Mouse (Mus musculus) kidney, postnatal 4 days (tissue): Measurements from ENCODE around the gene Mfrp.

Experiments used
- DNase-seq, 2 experiments: peaks; one replicate each; pipeline ENCODE4 v3.0.0; 2021; ENCODE audit warnings: mixed read lengths in 2 of 2

The Mfrp gene

GRCm38 (mm10) chr9:44130581-44131275 lies 29.2 kb downstream of the Mfrp start:
- DNase-seq, result peak; percentile 73 to 81

- peak in 1 of 2 experiments; percentile 53 for DNase-seq
Measured at GRCm38 (mm10) chr9:44131276-44131590, 29.7 kb downstream of the Mfrp start.

GRCm38 (mm10) chr9:44132200-44132599 lies 30.7 kb downstream of the Mfrp start:
- no peak for DNase-seq

- DNase-seq, result no peak
Measured at GRCm38 (mm10) chr9:44133287-44133686, 31.8 kb downstream of the Mfrp start.

DNA sequence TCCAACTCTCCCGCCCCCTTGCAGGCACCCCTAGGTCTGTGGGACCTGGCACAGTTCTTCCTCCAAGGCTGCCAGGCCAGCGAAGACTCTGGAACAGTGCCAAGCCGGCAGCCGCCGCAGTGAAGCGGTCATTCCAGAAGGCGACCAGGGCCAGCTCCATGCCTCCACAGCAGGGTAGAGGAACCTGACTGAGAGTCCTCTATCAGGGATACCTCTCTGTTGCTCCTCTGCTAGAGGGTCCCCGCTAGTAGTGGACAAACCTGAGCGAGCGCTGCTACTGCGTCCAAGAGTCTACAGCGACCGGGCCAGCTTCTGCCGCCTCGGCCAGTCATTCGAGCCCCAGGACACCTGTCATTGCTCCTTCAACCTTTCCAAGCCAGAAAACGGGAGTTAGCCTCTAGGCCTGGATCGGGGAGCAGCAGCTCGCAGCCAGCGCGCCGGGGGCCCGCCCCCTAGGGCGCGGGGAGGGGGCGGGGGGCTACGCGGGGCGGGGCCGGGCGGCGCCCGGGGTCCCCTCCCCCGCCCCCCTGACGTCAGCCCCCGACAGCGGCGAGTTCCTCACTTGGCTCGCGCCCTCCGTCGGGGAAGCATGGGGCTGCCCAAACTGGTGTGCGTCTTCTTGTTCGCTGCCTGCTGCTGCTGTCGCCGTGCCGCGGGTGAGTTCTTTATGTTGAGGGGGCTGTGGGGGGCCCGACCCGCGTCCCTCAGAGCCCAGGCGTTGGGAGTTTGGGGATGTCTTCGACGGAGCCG lies 32.7 kb downstream of the Mfrp start, which contains the start of gene Mcam:
Gene Mcam, plus strand, starts transcription at position 369 of the 750 bp plus-strand sequence.
- DNase-seq, result peak; percentile 83 to 89

- DNase-seq, result peak; percentile 76 to 80
Measured at GRCm38 (mm10) chr9:44134851-44135730, 33.6 kb downstream of the Mfrp start.

DNA sequence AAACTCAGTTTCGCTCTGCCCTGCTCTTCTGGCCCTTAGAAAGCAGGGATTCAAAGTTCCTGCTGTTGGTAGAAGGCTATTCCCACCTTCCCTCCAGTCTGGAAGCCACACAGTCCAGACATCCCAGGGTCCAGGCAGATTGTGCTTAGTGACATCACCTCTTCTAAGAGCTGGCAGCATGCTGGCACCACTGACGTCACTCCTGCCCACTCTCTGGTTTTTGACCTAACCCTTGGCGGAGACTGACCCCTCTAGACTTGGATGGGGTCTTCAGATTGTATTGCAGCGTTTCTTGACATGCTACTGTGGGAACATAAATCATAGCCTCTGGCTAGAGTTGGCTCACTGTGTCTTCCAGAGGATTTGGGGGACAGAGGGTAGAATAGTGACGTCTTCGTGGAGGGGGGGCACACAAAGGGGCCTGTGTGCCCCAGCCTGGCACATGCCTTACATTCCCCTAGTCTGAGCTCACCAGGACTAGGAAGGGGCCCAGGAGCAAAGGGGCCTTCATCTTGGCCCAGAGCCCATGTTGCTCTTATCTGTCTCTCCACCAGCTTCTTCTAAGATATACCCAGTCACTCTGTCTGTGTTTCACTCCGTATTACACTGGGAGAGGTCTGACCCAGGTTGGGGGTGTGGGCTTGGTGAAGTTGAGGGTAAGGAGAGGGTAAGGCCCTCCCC lies 34.3 kb downstream of the Mfrp start:
- peak in 1 of 2 experiments; percentile 29 for DNase-seq

DNA sequence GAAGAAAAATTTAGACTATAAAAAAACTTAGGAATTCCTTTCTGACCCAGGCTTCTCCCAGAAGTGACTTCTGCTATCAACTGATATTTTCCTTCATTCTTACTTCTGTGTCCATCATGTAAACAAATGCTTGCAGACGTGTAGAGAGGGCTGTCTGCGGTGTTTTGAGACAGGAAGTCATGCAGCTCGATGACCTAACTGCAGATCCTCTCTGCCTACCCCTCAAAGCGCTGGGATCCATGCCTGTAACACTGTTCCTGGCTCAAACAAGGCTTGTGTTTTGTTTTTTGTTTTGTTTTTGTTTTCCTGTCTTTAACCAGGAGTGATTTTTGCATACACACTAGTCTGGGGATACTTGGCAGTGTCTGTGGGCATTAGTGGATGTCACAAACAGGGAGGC lies 36.3 kb downstream of the Mfrp start:
- DNase-seq, result no peak

- no peak for DNase-seq
Measured at GRCm38 (mm10) chr9:44141951-44142350, 40.4 kb downstream of the Mfrp start.

- DNase-seq, result no peak
Measured at GRCm38 (mm10) chr9:44143421-44143820, 41.9 kb downstream of the Mfrp start.

- DNase-seq, result peak; percentile 66 to 79
Measured at GRCm38 (mm10) chr9:44144023-44144717, 42.6 kb downstream of the Mfrp start.

DNA sequence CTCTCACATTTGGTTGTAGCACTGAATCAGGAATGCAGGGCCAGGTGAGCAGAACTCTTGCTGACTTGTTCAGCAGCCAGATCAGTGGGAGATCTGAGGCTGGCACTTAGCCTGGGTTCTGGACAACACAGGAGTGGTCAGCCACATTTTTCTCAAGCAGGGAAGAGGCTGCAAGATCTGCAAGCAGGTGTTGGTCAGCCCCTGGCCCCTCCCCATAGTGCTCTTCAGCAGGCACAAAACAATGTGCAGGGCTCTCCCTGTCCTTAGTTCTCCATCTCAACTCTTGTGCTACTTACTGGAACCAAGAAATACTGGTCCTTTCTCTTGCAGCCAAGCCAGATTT lies 43.2 kb downstream of the Mfrp start:
- peak in 1 of 2 experiments; percentile 7 for DNase-seq

DNA sequence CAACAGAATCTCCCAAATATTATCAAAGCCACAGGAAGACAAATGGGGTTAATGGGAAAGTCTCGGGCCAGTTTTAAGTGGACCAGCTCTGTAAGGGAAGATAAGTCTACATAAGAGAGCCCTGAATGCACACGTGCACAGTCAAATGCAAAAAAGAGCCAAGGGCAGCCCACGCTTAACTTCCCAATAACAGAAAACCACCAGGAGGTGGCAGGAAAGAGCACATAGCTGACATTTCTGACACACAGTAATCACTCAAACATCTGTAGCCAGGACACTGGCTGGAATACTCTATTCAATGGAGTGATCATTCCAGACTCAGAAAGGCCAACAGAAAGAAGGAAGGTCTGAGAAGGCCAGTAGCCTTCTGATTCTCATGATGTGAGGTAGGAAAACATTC lies 45.8 kb downstream of the Mfrp start:
- DNase-seq, result peak in 1 of 2 experiments; percentile 46
